Mouse (Mus musculus) small intestine, adult 2 months (tissue): ENCODE results near the gene B3galnt2.

ENCODE experiments used
- CTCF ChIP-seq: fragments of 200-500 bp; IDR thresholded peaks from 2 replicates; pipeline ENCODE4 v1.5.1; 2012; ENCODE audit warnings: low read depth, mild to moderate bottlenecking, control low read depth, inconsistent platforms, low read length, moderate library complexity, mixed read lengths; ENCODE audit not compliant: insufficient replicate concordance, insufficient read length; ENCODE audit errors: extremely low read depth
- POLR2A ChIP-seq: fragments of 200-500 bp; IDR thresholded peaks from 2 replicates; pipeline ENCODE4 v1.6.1; 2012; ENCODE audit warnings: low read depth, mild to moderate bottlenecking, control low read depth, inconsistent platforms, low read length, moderate library complexity

DNA sequence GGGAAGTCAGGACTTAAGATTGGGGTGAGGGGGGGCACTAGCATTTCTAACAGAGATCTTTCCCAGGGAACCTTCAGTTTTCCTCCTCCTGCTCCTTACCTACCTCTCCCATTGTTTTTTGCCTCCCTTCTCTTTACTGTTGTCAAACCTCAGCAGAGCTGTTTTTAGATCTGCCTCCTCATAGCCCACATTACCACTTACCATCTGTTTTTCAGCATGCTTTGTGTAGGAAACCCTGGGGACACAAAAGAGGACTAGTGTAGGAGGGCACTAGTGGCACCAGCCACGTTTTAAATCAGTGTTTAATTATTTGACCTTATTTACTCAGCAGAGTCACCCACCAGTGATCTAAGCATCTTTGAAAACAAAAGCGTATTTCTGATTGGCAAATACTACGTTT lies 38.8 kb downstream of the B3galnt2 start:
- no peak for TF ChIP-seq CTCF
- no peak for TF ChIP-seq POLR2A
